Mouse (Mus musculus) heart, postnatal 36 days (tissue): ENCODE results near the gene Asap3. TPM values are rescaled to one million over a fixed set of nuclear protein-coding genes. Genes with fewer than 3 reads are reported as not detected.
A peak's percentile ranks its signal among the peaks of the same experiment; 100 is the strongest.

ENCODE experiments used
- DNase-seq, 2 experiments: peaks; one replicate each; pipeline ENCODE4 v3.0.0; 2021 to 2022
- intact Hi-C: fragments of 180-260 bp; cut with DNase I; formaldehyde crosslinking; loops from one replicate; pipeline ENCODE4 v1.15.1; 2025
- total RNA-seq, 2 experiments: library from RNA; stranded (reverse); gene quantifications; 2 replicates each; pipeline ENCODE4 v1.2.3; 2021

Asap3 gene
- total RNA-seq, 2 experiments from 2014 or later, result 9.4 to 11.7 TPM

GRCm38 (mm10) chr4:136285348-136285810 is 79.2 kb downstream of the Asap3 start:
- intact Hi-C loops, result loop anchor here (2.0 to 5.0 kb wide), 2 partner anchors 25 to 37 kb away; no protein-coding TSS in a partner anchor
- peak; percentile 90 to 91 for DNase-seq

GRCm38 (mm10) chr4:136285811-136286371 is 79.7 kb downstream of the Asap3 start:
- intact Hi-C loops, result loop anchor here (1.0 to 5.0 kb wide), 3 partner anchors 24 to 36 kb away; partner anchors contain the start of gene Hnrnpr
- peak; percentile 92 for DNase-seq

GRCm38 (mm10) chr4:136289918-136290780 is 84.0 kb downstream of the Asap3 start:
- intact Hi-C loops, result loop anchor here (5.0 kb wide), 1 partner anchor 32 kb away; no protein-coding TSS in a partner anchor

GRCm38 (mm10) chr4:136290781-136291595 is 84.8 kb downstream of the Asap3 start:
- no peak for DNase-seq
- intact Hi-C loops, result no loop called here

More at GRCm38 (mm10) chr4:136289918-136290780, 84.0 kb downstream of the Asap3 start:
- no peak for DNase-seq

GRCm38 (mm10) chr4:136291692-136292091 is 85.5 kb downstream of the Asap3 start:
- intact Hi-C loops, result no loop called here
- DNase-seq, result no peak

Other genes with a start within 250 kb of the Asap3 start
- 1 to 10 TPM in 1 of 2 experiments, under 1 TPM in 1; 0.94 to 1.9 TPM for gene Gale, start 242.6 kb upstream of the Asap3 start, total RNA-seq
- 10 to 100 TPM; 33.3 to 34.7 TPM for gene Lypla2, start 233.7 kb upstream of the Asap3 start, total RNA-seq
- gene Pithd1, start 219.1 kb upstream of the Asap3 start, total RNA-seq, result 10 to 100 TPM; 19.8 to 22.2 TPM
- gene Eloa, start 184.6 kb upstream of the Asap3 start, total RNA-seq, result 10 to 100 TPM; 34.6 to 36.2 TPM
- 100 to 1,000 TPM; 239 to 270 TPM for gene Rpl11, start 152.9 kb upstream of the Asap3 start, total RNA-seq
- gene Id3, start 62.9 kb upstream of the Asap3 start, total RNA-seq, result 10 to 100 TPM; 58.1 to 63.9 TPM
- gene E2f2, start 34.0 kb upstream of the Asap3 start, total RNA-seq, result 1 to 10 TPM; 1.4 to 2.1 TPM
- gene Tcea3, start 41.4 kb downstream of the Asap3 start, total RNA-seq, result 100 to 1,000 TPM; 121 to 126 TPM
- 10 to 100 TPM; 37.4 to 57.1 TPM for gene Zfp46, start 78.3 kb downstream of the Asap3 start, total RNA-seq
- 10 to 100 TPM; 37.6 to 43.2 TPM for gene Hnrnpr, start 104.6 kb downstream of the Asap3 start, total RNA-seq
- gene Htr1d, start 217.2 kb downstream of the Asap3 start, total RNA-seq, result not detected